Mouse (Mus musculus) MN1 (cell line): ENCODE measurements around the gene Ccdc148.

Source experiments
- DNase-seq: peaks from one replicate; pipeline ENCODE4 v3.0.0-alpha.2; 2016; ENCODE audit warnings: low spot score

Ccdc148 gene

GRCm38 (mm10) chr2:58783526-58783925, 377.0 kb downstream of the Ccdc148 start:
- DNase-seq = no peak

GRCm38 (mm10) chr2:58778986-58779495, 381.4 kb downstream of the Ccdc148 start:
- DNase-seq = no peak

- DNase-seq = no peak
These were observed 386.6 kb downstream of the Ccdc148 start for GRCm38 (mm10) chr2:58773833-58774232.
